Mouse (Mus musculus): ENCODE results near the gene Gm36864.
"Not testable (repeated sequence)": the region's sequence is repeated elsewhere in the genome, so short reads cannot be mapped to it uniquely, and the experiment has no call there.

DNA sequence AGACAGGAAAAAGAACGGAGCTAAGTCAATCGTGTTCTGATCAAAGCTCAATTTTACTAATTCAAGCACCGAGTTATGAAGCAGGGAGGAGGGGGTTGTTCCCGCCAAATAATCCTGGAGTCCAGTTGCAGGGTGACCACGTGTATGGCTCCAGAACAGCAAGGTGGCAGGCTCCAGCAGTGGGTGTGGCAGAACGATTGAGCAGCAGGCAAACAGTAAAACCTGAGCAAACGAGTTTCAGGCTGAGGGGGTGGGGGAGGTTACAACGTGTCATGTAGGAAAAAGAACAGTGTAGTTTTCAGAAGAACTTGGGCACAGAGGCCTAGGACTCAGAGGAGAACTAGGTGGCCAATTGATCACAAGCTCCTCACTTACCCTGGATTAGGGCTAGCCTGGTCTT, 49.5 kb upstream of the Gm36864 start:
- not testable (repeated sequence) for TF ChIP-seq POLR2A (IDR thresholded peaks at IDR 0.05; ENCODE audit: insufficient read length, low read depth); E2F4 (IDR thresholded peaks at IDR 0.05; ENCODE audit: insufficient read depth); TCF12 (IDR thresholded peaks at IDR 0.05; ENCODE audit: insufficient read depth, poor library complexity, severe bottlenecking); MAX (IDR thresholded peaks at IDR 0.05; ENCODE audit: low read depth); USF1 (IDR thresholded peaks at IDR 0.05; ENCODE audit: low read depth); POLR2AphosphoS2 (IDR thresholded peaks at IDR 0.05; ENCODE audit: insufficient read length, low read depth)

All from myocyte (in vitro differentiated cells).